Mouse (Mus musculus) small intestine, adult 2 months (tissue): Measurements from ENCODE around the gene Pde4b.

Experiments
- CTCF ChIP-seq: fragments of 200-500 bp; IDR thresholded peaks from 2 replicates; pipeline ENCODE4 v1.5.1; 2012; ENCODE audit warnings: low read depth, mild to moderate bottlenecking, control low read depth, inconsistent platforms, low read length, moderate library complexity, mixed read lengths; ENCODE audit not compliant: insufficient replicate concordance, insufficient read length; ENCODE audit errors: extremely low read depth
- POLR2A ChIP-seq: fragments of 200-500 bp; IDR thresholded peaks from 2 replicates; pipeline ENCODE4 v1.6.1; 2012; ENCODE audit warnings: low read depth, mild to moderate bottlenecking, control low read depth, inconsistent platforms, low read length, moderate library complexity

- TF ChIP-seq POLR2A (no peak), CTCF (no peak)
These were observed 14.9 kb downstream of the Pde4b start for GRCm38 (mm10) chr4:102102241-102102640.
